Mouse (Mus musculus) myocyte (in vitro differentiated cells): ENCODE measurements around the gene Negr1.

Source experiments
- CEBPB ChIP-seq: IDR thresholded peaks from 2 replicates; pipeline ENCODE4 v1.6.1; 2011; ENCODE audit warnings: mild to moderate bottlenecking, moderate library complexity; ENCODE audit not compliant: poor library complexity, insufficient read depth, severe bottlenecking
- E2F4 ChIP-seq: IDR thresholded peaks from one replicate; pipeline ENCODE4 v1.6.1; 2011; ENCODE audit warnings: mild to moderate bottlenecking, control low read depth, moderate library complexity; ENCODE audit not compliant: insufficient read depth
- MAX ChIP-seq: IDR thresholded peaks from one replicate; pipeline ENCODE4 v1.6.1; 2011; ENCODE audit warnings: low read depth, mild to moderate bottlenecking, control low read depth
- MYOD1 ChIP-seq, 3 experiments: IDR thresholded peaks; one replicate each; pipeline ENCODE4 v1.6.1; 2011; ENCODE audit warnings: control low read depth in 2 of 3, low read depth in 2 of 3, mild to moderate bottlenecking in 2 of 3, moderate library complexity in 1 of 3; ENCODE audit not compliant: insufficient read length in 2 of 3, control insufficient read depth in 1 of 3
- POLR2A ChIP-seq: IDR thresholded peaks from one replicate; pipeline ENCODE4 v1.6.1; 2011; ENCODE audit warnings: low read depth, mild to moderate bottlenecking, control low read depth, moderate library complexity; ENCODE audit not compliant: insufficient read length
- POLR2AphosphoS2 ChIP-seq: IDR thresholded peaks from one replicate; pipeline ENCODE4 v1.6.1; 2011; ENCODE audit warnings: low read depth, control low read depth; ENCODE audit not compliant: insufficient read length
- REST ChIP-seq: IDR thresholded peaks from one replicate; pipeline ENCODE4 v1.6.1; 2011; ENCODE audit warnings: mild to moderate bottlenecking, control low read depth, moderate library complexity; ENCODE audit not compliant: insufficient read depth, insufficient read length
- SRF ChIP-seq: IDR thresholded peaks from one replicate; pipeline ENCODE4 v1.6.1; 2011; ENCODE audit warnings: low read depth; ENCODE audit not compliant: control insufficient read depth, insufficient read length
- TCF12 ChIP-seq: IDR thresholded peaks from one replicate; pipeline ENCODE4 v1.6.1; 2011; ENCODE audit warnings: mild to moderate bottlenecking, control low read depth; ENCODE audit not compliant: poor library complexity, insufficient read depth, severe bottlenecking
- USF1 ChIP-seq: IDR thresholded peaks from one replicate; pipeline ENCODE4 v1.6.1; 2011; ENCODE audit warnings: low read depth, mild to moderate bottlenecking, control low read depth, moderate library complexity

DNA sequence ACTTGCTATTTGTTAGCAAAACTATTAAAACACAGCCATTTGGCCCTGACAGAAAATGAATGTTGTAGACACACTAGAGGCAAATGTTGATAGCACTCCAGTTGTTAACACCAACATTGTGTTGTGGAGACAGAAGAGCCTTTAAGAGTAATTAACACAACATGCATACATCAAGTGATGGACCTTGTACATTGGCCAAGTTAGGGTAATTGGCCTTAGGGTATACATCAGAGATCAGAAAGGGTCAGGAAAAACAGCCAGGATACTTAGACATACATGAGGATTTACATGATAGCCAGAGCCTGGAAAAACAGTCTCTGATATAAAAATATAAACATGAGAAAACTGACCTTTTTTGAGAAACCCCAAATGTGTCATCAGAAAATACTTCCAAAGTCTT lies 255.3 kb downstream of the Negr1 start:
- TF ChIP-seq CEBPB, result no peak
- TF ChIP-seq POLR2A, result no peak
- TF ChIP-seq POLR2AphosphoS2, result no peak
- no peak for TF ChIP-seq TCF12
- no peak for TF ChIP-seq MAX
- no peak for TF ChIP-seq E2F4
- no peak for TF ChIP-seq USF1
- TF ChIP-seq REST, result no peak
- no peak for TF ChIP-seq MYOD1 (IDR thresholded peaks at IDR 0.05; ENCODE audit: control insufficient read depth in 1 of 3, insufficient read length in 2 of 3, low read depth in 2 of 3)
- TF ChIP-seq SRF, result no peak
